Mouse (Mus musculus) embryonic fibroblast, embryonic 13.5 days (primary cell): ENCODE measurements around the gene Eef2k. TPM values are rescaled to one million over a fixed set of nuclear protein-coding genes. Genes with fewer than 3 reads are reported as not detected.
A peak's percentile ranks its signal among the peaks of the same experiment; 100 is the strongest.

ENCODE experiments used
- H3K27ac ChIP-seq: 2 replicates; pipeline ENCODE4 v1.5.1; 2012; ENCODE audit warnings: low read length, control low read depth, inconsistent platforms; ENCODE audit not compliant: insufficient read depth
- H3K4me1 ChIP-seq: 2 replicates; pipeline ENCODE4 v1.6.1; 2011; ENCODE audit warnings: low read length; ENCODE audit not compliant: control insufficient read depth, insufficient read depth
- H3K4me3 ChIP-seq: 2 replicates; pipeline ENCODE4 v1.5.1; 2011; ENCODE audit warnings: mild to moderate bottlenecking, control low read depth, low read length; ENCODE audit not compliant: insufficient read depth
- CTCF ChIP-seq: IDR thresholded peaks from 2 replicates; pipeline ENCODE4 v1.5.1; 2011; ENCODE audit warnings: mild to moderate bottlenecking, control low read depth, low read length, moderate library complexity, borderline replicate concordance; ENCODE audit not compliant: insufficient read depth
- POLR2A ChIP-seq: IDR thresholded peaks from 2 replicates; pipeline ENCODE4 v1.6.1; 2011; ENCODE audit warnings: low read depth, mild to moderate bottlenecking, control low read depth, low read length, moderate library complexity
- polyA plus RNA-seq: library from polyadenylated mRNA; stranded (reverse); fragments of >200 nt; gene quantifications from 2 replicates; pipeline ENCODE4 v1.2.4, GENCODE M21; 2011; ENCODE audit warnings: low read depth; ENCODE audit not compliant: missing spikeins, insufficient read length

The Eef2k gene
- 42.0 and 47.7 TPM in 2 replicates for polyA plus RNA-seq

- Histone ChIP-seq H3K27ac (peak within 1 kb of the TSS; percentile 85), H3K4me3 (peak within 1 kb of the TSS; percentile 63), H3K4me1 (peaks cover 3% of the 10 kb centered on the region; the same call in 1 of the 2 replicates)
- TF ChIP-seq CTCF (peak; percentile 14; the same call in 1 of the 2 replicates), POLR2A (peak; percentile 75)
Measured at GRCm38 (mm10) chr7:120842345-120843036, at the start of gene Eef2k. Eef2k (plus strand) TSS chr7:120842831.

GRCm38 (mm10) chr7:120795544-120795943, 47.1 kb upstream of the Eef2k start:
- no peak overlapping the region for H3K4me3 ChIP-seq
- no peak overlapping the region for H3K27ac ChIP-seq
- H3K4me1 ChIP-seq, result no peaks in the 10 kb centered on the region
- TF ChIP-seq CTCF (no peak), POLR2A (no peak)

- Histone ChIP-seq H3K4me1 (no peaks in the 10 kb centered on the region), H3K4me3 (no peak overlapping the region), H3K27ac (no peak overlapping the region)
- TF ChIP-seq CTCF (no peak), POLR2A (no peak)
Measured at GRCm38 (mm10) chr7:120796369-120796768, 46.3 kb upstream of the Eef2k start.

- TF ChIP-seq POLR2A, result no peak
- TF ChIP-seq CTCF, result no peak
- Histone ChIP-seq H3K4me1 (no peaks in the 10 kb centered on the region), H3K4me3 (no peak overlapping the region), H3K27ac (no peak overlapping the region)
Measured at GRCm38 (mm10) chr7:120803268-120803667, 39.4 kb upstream of the Eef2k start.

DNA sequence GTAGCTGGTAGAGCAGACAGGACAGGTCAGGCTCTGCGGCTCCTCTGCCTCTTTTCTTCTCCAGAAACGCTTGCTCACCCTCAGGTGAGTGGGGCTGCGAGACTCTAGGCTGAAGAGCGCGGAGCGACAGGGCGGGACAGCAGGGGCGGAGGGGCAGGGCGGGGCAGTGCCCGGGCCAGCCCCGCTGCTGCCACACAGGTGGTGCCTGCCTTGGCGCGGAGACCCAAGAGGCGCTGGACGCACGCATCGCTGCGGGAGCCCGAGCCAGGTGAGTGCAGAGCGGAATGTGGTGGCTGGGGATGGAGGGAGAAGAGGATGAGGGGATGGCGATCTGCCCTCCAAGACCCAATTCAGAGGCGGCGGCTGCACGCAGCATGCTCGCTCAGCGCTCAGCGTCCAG, 32.9 kb upstream of the Eef2k start:
- H3K27ac ChIP-seq, result no peak overlapping the region
- TF ChIP-seq POLR2A, result no peak
- no peak for TF ChIP-seq CTCF
- H3K4me3 ChIP-seq, result no peak overlapping the region
- no peaks in the 10 kb centered on the region for H3K4me1 ChIP-seq

DNA sequence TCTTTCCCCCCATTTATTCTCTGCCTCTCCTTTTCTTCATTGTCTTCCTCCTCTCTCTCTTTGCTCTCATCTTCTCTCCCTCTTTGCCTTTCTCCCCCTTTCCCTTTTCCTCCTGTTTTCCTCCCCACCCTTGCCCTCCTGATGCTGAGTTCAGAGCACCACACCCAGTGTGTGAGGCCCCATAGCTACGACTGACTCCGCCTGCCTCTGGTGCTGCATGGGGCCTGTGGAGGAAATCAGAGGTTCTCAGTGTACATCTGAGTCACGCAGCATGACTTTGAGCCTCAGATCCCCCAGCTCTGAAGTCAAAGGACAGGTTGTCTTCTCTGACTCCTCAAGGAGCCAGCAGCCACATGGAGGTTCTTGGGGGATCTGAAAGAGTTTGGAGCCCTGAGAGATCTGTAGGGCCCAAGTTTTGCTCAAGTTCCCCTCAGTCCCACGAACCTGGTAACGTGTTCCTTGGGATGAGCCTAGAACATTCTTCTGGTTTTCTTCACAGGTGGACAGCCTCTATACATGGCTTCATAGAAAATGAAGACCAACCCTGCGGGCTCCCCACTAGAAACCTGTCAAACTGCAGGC, 30.7 kb upstream of the Eef2k start, which contains the start of gene Gm5737:
Gene Gm5737, plus strand, starts transcription at position 532 of the 582 bp plus-strand sequence.
- no peak for TF ChIP-seq POLR2A
- no peak for TF ChIP-seq CTCF
- Histone ChIP-seq H3K4me3 (no peak within 1 kb of the TSS), H3K4me1 (no peaks in the 10 kb centered on the region), H3K27ac (no peak within 1 kb of the TSS)

- no peak overlapping the region for H3K27ac ChIP-seq
- H3K4me3 ChIP-seq, result no peak overlapping the region
- TF ChIP-seq POLR2A (no peak), CTCF (no peak)
- no peaks in the 10 kb centered on the region for H3K4me1 ChIP-seq
Measured at GRCm38 (mm10) chr7:120817552-120817951, 25.1 kb upstream of the Eef2k start.

DNA sequence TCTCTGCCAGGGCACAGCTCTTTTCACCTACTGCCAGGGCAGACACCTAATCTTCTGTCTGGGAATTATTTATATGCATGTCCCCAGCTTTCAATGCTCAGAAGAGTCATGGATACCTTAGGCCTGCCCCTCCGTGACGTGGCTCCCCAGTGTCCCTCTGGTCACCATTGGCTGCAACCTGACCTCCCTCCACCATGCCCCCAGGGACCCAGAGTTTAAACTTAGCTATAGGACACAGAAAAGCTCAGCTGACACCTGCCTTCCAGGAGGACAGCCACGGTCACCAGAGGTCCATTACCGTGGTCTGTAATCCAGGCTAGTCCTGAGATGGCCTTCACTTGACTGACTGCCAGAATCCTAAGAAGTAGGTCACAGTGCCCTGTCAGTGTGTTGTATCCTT, 23.2 kb upstream of the Eef2k start:
- no peak overlapping the region for H3K4me3 ChIP-seq
- H3K4me1 ChIP-seq, result no peaks in the 10 kb centered on the region
- no peak for TF ChIP-seq CTCF
- no peak for TF ChIP-seq POLR2A
- no peak overlapping the region for H3K27ac ChIP-seq

GRCm38 (mm10) chr7:120823248-120823647, 19.4 kb upstream of the Eef2k start:
- Histone ChIP-seq H3K4me1 (no peaks in the 10 kb centered on the region), H3K4me3 (no peak overlapping the region), H3K27ac (no peak overlapping the region)
- TF ChIP-seq CTCF (peak; percentile 85), POLR2A (no peak)

GRCm38 (mm10) chr7:120825097-120825496, 17.5 kb upstream of the Eef2k start:
- Histone ChIP-seq H3K4me1 (no peaks in the 10 kb centered on the region), H3K4me3 (no peak overlapping the region), H3K27ac (no peak overlapping the region)
- no peak for TF ChIP-seq CTCF
- no peak for TF ChIP-seq POLR2A
